Mouse (Mus musculus) kidney, adult 8-10 months (tissue): Measurements from ENCODE around the gene Kif22.
A peak's percentile ranks its signal among the peaks of the same experiment; 100 is the strongest.
"Not testable (repeated sequence)": the region's sequence is repeated elsewhere in the genome, so short reads cannot be mapped to it uniquely, and the experiment has no call there.

Source experiments
- DNase-seq, 2 experiments: peaks; one replicate each; pipeline ENCODE4 v3.0.0; 2022

The Kif22 gene

DNA sequence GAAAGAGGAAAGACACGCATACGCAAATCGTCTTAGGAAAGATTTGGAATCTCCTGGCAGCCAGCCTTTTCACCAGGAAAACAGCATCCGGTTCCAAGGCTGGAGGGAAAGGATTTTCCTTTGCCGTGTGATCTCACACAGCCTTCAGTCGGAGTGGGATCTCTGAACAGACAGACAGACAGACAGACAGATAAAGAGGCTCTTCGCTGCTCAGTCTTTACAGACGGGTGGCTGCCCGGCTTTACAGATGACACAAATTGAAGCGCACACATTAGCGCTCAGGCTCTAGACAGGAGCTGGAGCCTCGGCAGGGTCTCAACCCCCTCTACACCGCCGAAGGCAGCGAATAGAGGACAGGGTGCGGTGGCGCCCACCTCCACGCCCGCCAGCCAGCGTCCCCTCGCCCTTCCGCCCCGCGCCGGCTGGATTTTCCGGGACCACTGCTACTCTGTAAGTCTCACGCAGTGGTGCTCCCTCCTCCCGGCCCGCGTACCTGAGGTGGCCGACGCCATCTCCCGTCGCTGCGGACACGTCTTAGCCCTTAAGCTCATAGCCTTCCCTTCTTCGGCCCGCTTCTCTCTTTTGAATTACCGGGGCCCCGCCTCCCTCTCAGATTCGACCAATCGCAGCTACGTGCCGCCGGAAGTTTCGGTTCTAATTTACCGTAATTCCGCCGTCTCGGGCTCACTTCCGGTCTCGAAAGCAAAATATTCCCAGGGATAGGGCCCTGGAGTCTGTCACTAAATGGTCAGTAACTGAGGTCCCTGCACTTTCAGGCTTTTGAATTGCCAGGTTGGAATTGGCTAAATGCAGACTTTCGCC is at the start of gene Kif22:
TSS of gene Kif22 (minus strand) at position 621 of the 822 bp plus-strand sequence.
- DNase-seq = peak; percentile 86 to 94

- peak in 1 of 2 experiments; percentile 28 for DNase-seq
Observed at GRCm38 (mm10) chr7:127091114-127091896, 49.0 kb upstream of the Kif22 start, which contains the start of gene AI467606. TSS of gene AI467606 (plus strand) at chr7:127091359.

GRCm38 (mm10) chr7:127090154-127091113 is 48.2 kb upstream of the Kif22 start:
- DNase-seq = no peak

DNA sequence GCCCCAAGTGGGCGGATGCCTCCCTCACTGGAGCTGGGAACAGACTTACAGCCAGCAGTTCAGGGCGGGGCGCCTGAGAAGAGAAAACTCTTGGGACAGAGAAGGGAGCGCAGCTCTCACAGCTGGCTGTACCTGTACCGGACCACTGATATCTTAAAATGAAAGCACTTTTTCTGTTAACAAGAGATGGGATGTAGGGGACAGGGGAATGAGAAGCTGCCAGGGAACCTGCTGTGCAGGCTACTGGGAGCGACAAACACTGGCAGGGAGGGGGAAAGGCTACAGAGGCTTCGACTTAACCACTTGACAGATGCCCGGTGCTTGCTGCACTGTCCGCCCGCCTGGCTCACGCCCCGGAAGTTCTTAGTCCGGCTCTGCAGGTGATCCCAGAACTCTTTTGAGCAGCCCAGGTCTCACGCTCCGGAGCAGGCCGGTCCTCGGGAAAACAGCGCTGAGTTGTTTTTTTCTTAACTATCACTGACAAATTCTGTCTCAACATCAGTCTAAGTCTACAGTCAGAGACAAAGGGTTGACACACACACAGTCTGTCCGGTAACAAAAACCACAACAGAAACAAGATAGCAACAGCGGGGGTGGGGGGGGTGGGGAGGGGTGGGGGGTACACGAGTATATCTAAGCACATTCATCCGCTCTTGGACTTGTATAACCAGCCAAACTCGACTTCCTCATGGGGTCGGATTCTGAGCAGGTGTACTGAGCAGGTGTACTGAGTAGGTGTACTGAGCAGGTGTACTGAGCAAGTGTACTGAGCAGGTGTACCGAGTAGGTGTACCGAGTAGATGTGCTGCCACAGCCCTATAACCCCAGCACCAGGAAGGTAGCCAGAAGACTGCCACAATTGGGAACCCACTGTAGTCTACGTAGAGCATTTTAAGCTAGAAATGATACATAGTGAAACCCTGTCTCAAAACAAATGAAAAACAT is 46.9 kb upstream of the Kif22 start:
- no peak for DNase-seq

DNA sequence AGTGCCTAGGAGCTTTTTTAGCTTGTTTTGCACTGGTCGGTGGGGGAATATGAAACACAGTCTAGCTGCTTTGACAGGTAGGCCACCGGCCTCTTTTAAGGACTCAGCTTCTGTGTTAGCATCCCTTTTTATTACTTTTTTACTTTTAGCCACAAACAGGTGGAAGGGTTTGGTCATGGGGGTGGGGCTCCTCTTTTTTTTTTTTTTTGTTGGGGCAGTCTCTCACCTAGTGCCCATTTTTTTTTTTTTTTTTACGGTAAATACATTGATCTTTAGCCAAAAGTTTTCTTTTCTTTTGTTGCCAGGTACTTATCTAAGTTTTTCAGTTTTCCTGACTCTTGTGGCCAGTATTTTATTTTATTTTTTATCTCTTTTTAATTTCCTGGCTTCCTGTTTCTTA is 45.8 kb upstream of the Kif22 start:
- DNase-seq = no peak

GRCm38 (mm10) chr7:127087278-127088010 is 45.2 kb upstream of the Kif22 start, which contains the start of gene Zg16:
TSS of gene Zg16 (minus strand) at chr7:127087328.
- DNase-seq = not testable (repeated sequence)

DNA sequence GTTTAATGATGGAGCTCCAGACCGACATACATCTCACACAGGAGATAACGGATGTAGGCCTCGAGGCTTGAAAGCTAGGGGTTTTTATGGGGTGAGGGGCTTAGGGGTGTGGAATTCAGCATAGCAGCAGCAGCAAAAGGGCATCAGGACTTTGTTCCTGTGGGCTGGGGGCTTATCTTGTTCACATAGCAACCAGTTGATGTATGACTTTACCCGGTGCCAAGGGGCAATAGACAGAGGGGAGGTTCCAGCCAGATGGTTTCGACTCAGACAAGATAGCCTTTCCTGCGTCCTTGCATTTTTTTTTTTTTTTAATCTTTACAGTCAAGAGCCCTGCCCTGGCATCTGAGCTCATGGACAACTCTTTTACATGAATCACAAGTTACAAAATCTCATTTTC is 43.5 kb upstream of the Kif22 start:
- not testable (repeated sequence) for DNase-seq

- no peak for DNase-seq
Observed at GRCm38 (mm10) chr7:127084794-127085193, 42.5 kb upstream of the Kif22 start.

DNA sequence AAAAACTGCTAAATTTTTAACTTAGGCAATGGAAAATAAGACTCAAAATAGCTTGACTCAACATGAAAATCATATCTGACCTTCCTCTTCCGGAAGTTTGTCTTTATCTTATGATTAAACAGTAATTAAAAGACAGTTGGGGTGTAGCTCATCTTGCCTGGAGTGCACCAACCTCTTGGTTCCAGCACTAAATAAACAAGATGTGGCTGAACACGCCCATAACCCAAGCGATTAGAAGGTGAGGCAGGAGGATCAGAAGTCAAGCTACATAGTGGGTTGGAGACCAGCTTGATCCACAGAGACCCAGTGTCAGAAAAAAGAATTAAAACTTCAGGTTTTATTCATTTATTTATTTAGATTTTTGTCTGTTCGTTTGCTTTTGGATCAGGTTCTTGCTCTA is 41.4 kb upstream of the Kif22 start:
- no peak for DNase-seq

GRCm38 (mm10) chr7:127082995-127083394 is 40.7 kb upstream of the Kif22 start:
- no peak for DNase-seq

- DNase-seq = no peak
Observed at GRCm38 (mm10) chr7:127082271-127082670, 40.0 kb upstream of the Kif22 start.

DNA sequence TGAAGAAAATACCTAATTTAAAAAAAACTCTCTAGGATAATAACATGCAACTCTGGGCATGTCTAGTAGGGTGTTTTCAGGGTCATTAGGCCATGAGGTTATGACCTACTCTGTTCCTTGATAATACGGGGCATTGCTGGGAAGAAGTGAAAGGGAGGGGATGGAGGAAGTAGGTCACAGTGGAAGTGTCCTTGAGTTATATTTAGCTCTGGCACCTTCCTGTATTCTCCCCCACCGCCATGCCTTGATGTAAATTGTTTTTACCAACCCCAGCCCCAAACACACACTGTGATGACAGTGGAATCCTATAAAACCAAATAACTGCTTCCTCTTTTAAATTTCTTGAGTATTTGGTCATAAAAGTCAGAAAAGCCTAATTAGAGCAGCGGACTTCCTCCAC is 37.8 kb upstream of the Kif22 start:
- no peak for DNase-seq

DNA sequence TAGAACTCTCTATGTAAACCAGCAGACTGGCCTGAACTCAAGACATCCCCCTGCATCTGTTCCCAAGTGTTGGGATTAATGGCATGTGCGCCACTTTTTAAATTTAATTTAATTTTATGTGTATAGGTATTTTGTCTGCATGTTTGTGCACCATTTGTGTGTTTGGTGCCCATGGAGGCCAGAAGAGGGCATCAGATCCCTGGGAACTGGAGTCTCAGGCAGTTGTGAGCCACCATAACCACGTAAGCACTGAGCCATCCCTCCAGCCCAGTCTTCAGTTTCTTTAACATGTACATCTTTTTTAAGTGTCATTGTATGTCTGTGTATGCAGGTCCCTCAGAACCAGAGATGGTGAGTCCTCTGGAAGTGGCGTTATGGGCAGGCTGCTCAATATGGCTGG is 35.4 kb upstream of the Kif22 start:
- DNase-seq = no peak

DNA sequence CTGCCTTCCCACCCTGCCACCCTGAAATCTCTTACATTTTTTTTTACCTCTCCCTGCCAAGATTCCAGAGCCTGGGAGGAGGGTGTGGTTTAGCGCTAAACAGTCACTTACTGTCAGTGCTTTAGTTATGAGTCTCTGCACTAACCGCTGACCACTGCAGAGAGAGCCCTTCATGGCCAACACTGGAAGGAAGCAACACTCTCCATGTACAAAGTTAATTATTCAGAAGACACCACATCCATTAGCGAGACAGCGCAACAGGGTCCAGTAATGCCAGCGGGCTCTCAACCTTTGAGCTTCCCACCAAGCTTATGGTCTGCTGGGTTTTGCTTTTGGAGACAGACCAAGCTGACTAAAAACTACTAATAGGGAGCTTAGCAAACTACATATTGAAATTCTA is 33.9 kb upstream of the Kif22 start:
- DNase-seq = peak; percentile 49 to 74

GRCm38 (mm10) chr7:127073221-127073620 is 30.9 kb upstream of the Kif22 start:
- DNase-seq = no peak

- no peak for DNase-seq
Observed at GRCm38 (mm10) chr7:127070871-127071413, 28.7 kb upstream of the Kif22 start.

- no peak for DNase-seq
Observed at GRCm38 (mm10) chr7:127066317-127066716, 24.0 kb upstream of the Kif22 start.

DNA sequence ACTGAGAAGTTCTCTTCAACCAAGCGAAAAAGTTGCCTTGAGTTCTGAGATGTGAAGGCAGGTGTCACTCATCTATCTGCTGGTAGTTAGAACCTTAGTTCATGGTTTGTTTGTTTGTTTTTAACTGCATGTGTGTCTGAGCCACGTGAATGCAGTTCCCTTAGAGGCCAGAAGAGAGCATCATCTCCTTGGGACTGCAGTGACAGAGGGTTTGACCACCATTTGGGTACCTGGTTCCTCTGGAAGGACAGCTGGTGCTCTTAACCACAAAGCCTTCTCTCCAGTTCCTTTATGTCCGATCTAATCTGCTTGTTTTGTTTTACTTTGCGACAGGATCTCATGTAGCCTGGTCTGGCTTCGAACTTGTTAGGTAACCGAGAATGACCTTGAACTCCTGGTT is 23.3 kb upstream of the Kif22 start:
- no peak for DNase-seq

DNA sequence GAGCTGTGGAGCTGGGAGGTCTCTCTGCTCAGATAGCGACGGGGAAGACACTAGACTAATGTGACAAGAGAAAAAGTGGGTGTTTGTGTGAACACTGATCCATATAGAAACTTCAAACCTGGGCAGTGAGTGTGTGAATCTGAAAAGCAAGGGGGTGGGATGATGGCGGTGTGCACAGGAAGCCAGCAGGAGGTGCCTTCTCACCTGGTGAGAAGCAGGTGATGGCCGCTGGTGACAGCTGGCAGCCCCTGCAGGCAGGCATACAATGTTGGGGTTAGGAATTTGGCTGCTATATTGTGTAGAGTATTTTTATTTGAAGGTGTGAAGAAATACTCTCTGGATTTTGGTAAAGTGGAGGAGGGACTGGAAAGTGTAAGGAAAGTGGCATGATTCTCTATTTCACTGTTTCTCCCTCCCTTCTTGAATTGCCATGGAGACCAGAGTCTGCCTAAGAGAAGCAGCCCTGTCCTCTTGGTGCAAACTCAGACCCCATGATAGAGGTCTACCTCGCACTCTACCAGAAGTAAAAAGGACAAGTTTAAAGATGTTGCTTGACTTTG is 12.8 kb upstream of the Kif22 start:
- no peak for DNase-seq

GRCm38 (mm10) chr7:127031244-127031643 is 11.0 kb downstream of the Kif22 start:
- no peak for DNase-seq
